28 mouse cellular contexts compared by ENCODE assay signal in the genomic region with DNA sequence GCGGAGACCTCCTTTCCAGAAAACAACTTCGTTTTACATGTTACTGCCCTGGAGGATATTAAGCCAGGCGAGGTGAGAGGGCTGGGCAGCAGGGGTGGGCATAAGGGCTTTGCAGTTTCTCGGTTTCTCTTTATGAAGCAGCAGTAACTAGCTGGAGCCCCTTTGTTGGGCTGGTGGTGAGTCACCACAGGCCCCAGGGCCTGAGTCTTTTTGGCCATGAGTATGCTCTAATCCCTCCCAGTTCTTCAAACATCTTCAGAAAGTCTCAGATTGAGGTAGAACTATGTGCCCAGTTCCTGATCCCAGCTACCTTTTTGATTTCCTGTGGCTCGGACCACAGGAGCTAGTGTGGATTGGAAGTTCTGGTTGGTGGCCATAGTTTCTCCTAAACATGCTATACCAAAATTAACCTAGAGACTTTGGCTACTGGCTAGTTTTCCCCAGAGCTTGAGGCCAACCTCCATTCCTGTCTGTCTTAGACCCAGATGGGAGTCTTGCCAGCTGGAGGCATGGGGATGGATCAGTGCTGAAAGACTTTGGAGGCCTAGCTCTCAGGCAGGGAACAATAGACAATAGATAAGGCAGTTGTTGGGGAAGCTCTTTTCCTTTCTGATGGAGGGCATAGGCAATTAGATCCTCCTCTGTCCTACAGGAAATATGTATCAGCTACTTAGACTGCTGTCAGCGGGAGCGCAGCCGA. TPM values are rescaled to one million over a fixed set of nuclear protein-coding genes. Genes with fewer than 3 reads are reported as not detected.
DNase-seq lines count a peak whose midpoint lies in the region; ATAC-seq and TF ChIP-seq lines count a peak whose summit lies in the region.
"Had no signal": no experiment of that assay in that cellular context is flagged by ENCODE, and none has a peak within 500 bp of the region (broad histone marks: within the 10 kb centered on the region; RNA-seq: fewer than 3 reads in every experiment).

No protein-coding gene starts in this region.

- no peak for ATAC-seq in kidney, postnatal 0 days (replicated peaks; ENCODE audit: low FRiP score, low read depth)
- ATAC-seq: forebrain, embryonic 16.5 days had no signal

- H3K4me1 ChIP-seq in kidney, postnatal 0 days (replicated peaks; ENCODE audit: insufficient read depth, low read length) = peaks cover 6% of the 10 kb centered on the region; the same call in 1 of the 2 replicates
- H3K4me1 ChIP-seq: embryonic facial prominence, embryonic 13.5 days; forebrain, embryonic 12.5 days; hindbrain, embryonic 15.5 days had no signal

- WGBS in kidney, postnatal 0 days = 83% methylated on average over 8 of the region's 8 CpGs

- H3K4me3 ChIP-seq in gastrocnemius, adult 2 months = no peak overlapping the region
- no peak overlapping the region for H3K4me3 ChIP-seq in kidney, postnatal 0 days (replicated peaks; ENCODE audit: low read depth, low read length)
- H3K4me3 ChIP-seq: embryonic facial prominence, embryonic 13.5 days; forebrain, embryonic 12.5 days; heart, embryonic 13.5 days; hindbrain, embryonic 15.5 days had no signal

- H3K9me3 ChIP-seq in kidney, postnatal 0 days (replicated peaks; ENCODE audit: low read length) = no peaks in the 10 kb centered on the region
- H3K9me3 ChIP-seq: embryonic facial prominence, embryonic 13.5 days; forebrain, embryonic 12.5 days; heart, embryonic 13.5 days; hindbrain, embryonic 15.5 days had no signal

- peak overlapping the region; percentile 56 for H3K27ac ChIP-seq in gastrocnemius, adult 2 months
- 0 out of 2 replicates have a peak overlapping the region, but pooled peaks have one; percentile 31 for H3K27ac ChIP-seq in kidney, postnatal 0 days
- H3K27ac ChIP-seq: embryonic facial prominence, embryonic 13.5 days; forebrain, embryonic 12.5 days; heart, embryonic 13.5 days; hindbrain, embryonic 15.5 days had no signal

- TF ChIP-seq CTCF in gastrocnemius, adult 2 months (IDR thresholded peaks at IDR 0.05) = no peak
- no peak for TF ChIP-seq CTCF in kidney, postnatal 0 days (IDR thresholded peaks at IDR 0.05; ENCODE audit: low read depth)

- no peak overlapping the region for H3K4me2 ChIP-seq in kidney, postnatal 0 days (ENCODE audit: low read length)
- H3K4me2 ChIP-seq: embryonic facial prominence, embryonic 13.5 days; forebrain, embryonic 12.5 days; heart, embryonic 13.5 days; hindbrain, embryonic 15.5 days had no signal

- intact Hi-C loops in gastrocnemius, adult 2 months (cut with DNase I) = no loop called here

- peaks cover 40% of the 10 kb centered on the region for H3K36me3 ChIP-seq in kidney, postnatal 0 days (ENCODE audit: insufficient read depth, low read length)

- DNase-seq in gastrocnemius, adult 2 months = no peak
- no peak for DNase-seq in gastrocnemius, postnatal 4 days (ENCODE audit: low spot score in 2 of 2)
- no peak for DNase-seq in kidney, postnatal 0 days (ENCODE audit: low spot score)
- no peak for DNase-seq in kidney, postnatal 4 days
- DNase-seq in 3T3-L1 (ENCODE audit: low read depth, low spot score) = peak; percentile 75
- DNase-seq in brain, adult 2 months (ENCODE audit: low read depth, low spot score) = peak; percentile 63
- no peak for DNase-seq in heart, adult 9 months (ENCODE audit: low spot score in 2 of 2)
- DNase-seq: cerebellum, adult 11 months; cerebellum, adult 8-10 months; cerebellum, postnatal 25 days; heart, postnatal 36 days had no signal

- no peak overlapping the region for H3K9ac ChIP-seq in kidney, postnatal 0 days (ENCODE audit: low read depth, low read length)
- H3K9ac ChIP-seq: embryonic facial prominence, embryonic 13.5 days; forebrain, embryonic 12.5 days; heart, embryonic 13.5 days; hindbrain, embryonic 15.5 days had no signal

- H3K27me3 ChIP-seq in kidney, postnatal 0 days (ENCODE audit: insufficient read depth, low read length) = no peaks in the 10 kb centered on the region
- H3K27me3 ChIP-seq: embryonic facial prominence, embryonic 13.5 days; forebrain, embryonic 12.5 days; heart, embryonic 13.5 days; hindbrain, embryonic 15.5 days had no signal

RNA-seq across cellular contexts. Expression of gene Cct7, which starts 6.9 kb away (rescaled TPM):
- 100 to 1,000 TPM; 127 to 135 TPM for total RNA-seq in gastrocnemius, adult 2 months (2021)
- 100 to 1,000 TPM; 194 to 199 TPM for total RNA-seq in gastrocnemius, postnatal 4 days (2021)
- polyA plus RNA-seq in kidney, postnatal 0 days (2015; fragmentation: Nextera tagmentation; extraction: Ambion mirVana) = 358 and 392 TPM in 2 replicates

RNA-seq across cellular contexts. Expression of gene Pradc1, which starts 7.4 kb away (rescaled TPM):
- total RNA-seq in gastrocnemius, adult 2 months (2021) = 10 to 100 TPM; 14.8 to 15.9 TPM
- 10 to 100 TPM; 27.6 to 28.1 TPM for total RNA-seq in gastrocnemius, postnatal 4 days (2021)
- polyA plus RNA-seq in kidney, postnatal 0 days (2015; fragmentation: Nextera tagmentation; extraction: Ambion mirVana) = 37.3 and 40.2 TPM in 2 replicates

RNA-seq across cellular contexts. Expression of gene Smyd5, which starts 12.6 kb away (rescaled TPM):
- 1 to 10 TPM; 8.6 TPM for total RNA-seq in gastrocnemius, adult 2 months (2021)
- 10 to 100 TPM; 21.6 to 22.7 TPM for total RNA-seq in gastrocnemius, postnatal 4 days (2021)
- 34.6 and 38.7 TPM in 2 replicates for polyA plus RNA-seq in kidney, postnatal 0 days (2015; fragmentation: Nextera tagmentation; extraction: Ambion mirVana)

RNA-seq across cellular contexts. Expression of gene Noto, which starts 20.7 kb away (rescaled TPM):
- total RNA-seq in gastrocnemius, adult 2 months (2021) = not detected
- not detected for total RNA-seq in gastrocnemius, postnatal 4 days (2021)
- not detected in 2 replicates for polyA plus RNA-seq in kidney, postnatal 0 days (2015; fragmentation: Nextera tagmentation; extraction: Ambion mirVana)
- total RNA-seq: adrenal gland, adult 8-10 months; adrenal gland, postnatal 36 days; gastrocnemius, postnatal 14 days; granulocyte monocyte progenitor cell, adult 5-6 weeks; heart, adult 8-10 months; heart, postnatal 36 days; MEL had no signal
- polyA plus RNA-seq: brain, embryonic 14.5 days; C2C12; cortical plate, adult 2 months; embryonic facial prominence, embryonic 13.5 days; forebrain, embryonic 12.5 days; forebrain, embryonic 16.5 days; frontal cortex, adult 2 months; heart, embryonic 13.5 days; heart, postnatal 0 days; hindbrain, embryonic 11.5 days; hindbrain, embryonic 15.5 days had no signal

RNA-seq across cellular contexts. Expression of gene Fbxo41, which starts 58.4 kb away (rescaled TPM):
- total RNA-seq in gastrocnemius, adult 2 months (2021) = under 1 TPM in 1 of 2 experiments, not detected in 1; 0.03 TPM
- under 1 TPM; 0.08 to 0.10 TPM for total RNA-seq in gastrocnemius, postnatal 4 days (2021)
- 0.04 and 0.08 TPM in 2 replicates for polyA plus RNA-seq in kidney, postnatal 0 days (2015; fragmentation: Nextera tagmentation; extraction: Ambion mirVana)
- total RNA-seq: granulocyte monocyte progenitor cell, adult 5-6 weeks; heart, postnatal 36 days had no signal
- polyA plus RNA-seq: heart, postnatal 0 days had no signal

Comparison
In these comparisons a context has a peak if more than half of its experiments do, and no peak if none do; other contexts are left out.
1. DNase-seq: peak in 3T3-L1 (single experiment) and brain, adult 2 months (single experiment); none in gastrocnemius, adult 2 months (single experiment), gastrocnemius, postnatal 4 days (0 of 2), kidney, postnatal 0 days (single experiment), kidney, postnatal 4 days (0 of 2) and heart, adult 9 months (0 of 2).